ENCODE assay signal across 8 mouse cellular contexts in genomic region chr10:116771215-116771935, GRCm38 (mm10).
DNase-seq lines count a peak whose midpoint lies in the region; ATAC-seq and TF ChIP-seq lines count a peak whose summit lies in the region.

No protein-coding gene starts in this region.

- H3K4me3 ChIP-seq in forebrain, postnatal 0 days (ENCODE audit: low read depth, low read length), result no peak overlapping the region
- H3K4me3 ChIP-seq in forebrain, embryonic 12.5 days (replicated peaks), result no peak overlapping the region
- H3K4me3 ChIP-seq in lung, embryonic 16.5 days (ENCODE audit: low read length), result no peak overlapping the region
- no peak overlapping the region for H3K4me3 ChIP-seq in layer of hippocampus, adult 2 months

- TF ChIP-seq CTCF in forebrain, postnatal 0 days (IDR thresholded peaks at IDR 0.05; ENCODE audit: low read depth), result no peak
- no peak for TF ChIP-seq CTCF in layer of hippocampus, adult 2 months (conservative IDR thresholded peaks at IDR 0.05)

- H3K4me2 ChIP-seq in forebrain, postnatal 0 days (ENCODE audit: low read depth), result no peak overlapping the region
- H3K4me2 ChIP-seq in forebrain, embryonic 12.5 days, result no peak overlapping the region
- H3K4me2 ChIP-seq in lung, embryonic 16.5 days (ENCODE audit: low read depth, low read length), result peak overlapping the region; percentile 31

- no peaks in the 10 kb centered on the region for H3K9me3 ChIP-seq in forebrain, postnatal 0 days (ENCODE audit: low read length)
- no peaks in the 10 kb centered on the region for H3K9me3 ChIP-seq in forebrain, embryonic 12.5 days
- 0 out of 2 replicates have a peak, but pooled peaks cover 2% of the 10 kb centered on the region for H3K9me3 ChIP-seq in lung, embryonic 16.5 days (ENCODE audit: control insufficient read depth, low read length)

- no peak overlapping the region for H3K27ac ChIP-seq in forebrain, postnatal 0 days (ENCODE audit: low read depth, low read length)
- no peak overlapping the region for H3K27ac ChIP-seq in forebrain, embryonic 12.5 days
- H3K27ac ChIP-seq in lung, embryonic 16.5 days (ENCODE audit: low read length), result no peak overlapping the region
- no peak overlapping the region for H3K27ac ChIP-seq in layer of hippocampus, adult 2 months

- H3K4me1 ChIP-seq in forebrain, postnatal 0 days (ENCODE audit: insufficient read depth), result no peaks in the 10 kb centered on the region
- peaks cover 12% of the 10 kb centered on the region; the same call in 1 of the 2 replicates for H3K4me1 ChIP-seq in forebrain, embryonic 12.5 days
- peaks cover 6% of the 10 kb centered on the region; the same call in 1 of the 2 replicates for H3K4me1 ChIP-seq in lung, embryonic 16.5 days (replicated peaks; ENCODE audit: control insufficient read depth, insufficient read depth, low read length)

- DNase-seq in forebrain, postnatal 0 days, result peak; percentile 49
- DNase-seq in adrenal gland, postnatal 10 days, result peak; percentile 62
- DNase-seq in heart, postnatal 14 days, result peak; percentile 65 to 74
- no peak for DNase-seq in layer of hippocampus, postnatal 10 days (ENCODE audit: low spot score in 2 of 2)
- no peak for DNase-seq in left cerebral cortex, adult 18-20 months (ENCODE audit: low spot score in 2 of 2)
- no peak for DNase-seq in layer of hippocampus, adult 2 months (ENCODE audit: low spot score in 2 of 2)

- H3K36me3 ChIP-seq in forebrain, postnatal 0 days (ENCODE audit: insufficient read depth), result no peaks in the 10 kb centered on the region
- no peaks in the 10 kb centered on the region for H3K36me3 ChIP-seq in forebrain, embryonic 12.5 days (replicated peaks)
- H3K36me3 ChIP-seq in lung, embryonic 16.5 days (ENCODE audit: control insufficient read depth, insufficient read depth, low read length), result no peaks in the 10 kb centered on the region

- 69% methylated on average over 21 of the region's 21 CpGs for WGBS in forebrain, postnatal 0 days
- WGBS in forebrain, embryonic 12.5 days, result 91% methylated on average over 21 of the region's 21 CpGs
- WGBS in lung, embryonic 16.5 days, result 51% methylated on average over 21 of the region's 21 CpGs

- no peak for ATAC-seq in forebrain, postnatal 0 days
- ATAC-seq in forebrain, embryonic 12.5 days (ENCODE audit: low FRiP score), result no peak
- peak; percentile 73 for ATAC-seq in lung, embryonic 16.5 days (ENCODE audit: low read depth)

- no peaks in the 10 kb centered on the region; the same call in 1 of the 2 replicates for H3K27me3 ChIP-seq in forebrain, postnatal 0 days (ENCODE audit: insufficient read depth, low read length)
- no peaks in the 10 kb centered on the region for H3K27me3 ChIP-seq in forebrain, embryonic 12.5 days
- H3K27me3 ChIP-seq in lung, embryonic 16.5 days (ENCODE audit: control insufficient read depth, insufficient read depth, low read depth, low read length), result no peaks in the 10 kb centered on the region

- intact Hi-C loops in heart, postnatal 14 days (cut with DNase I), result no loop called here

- no peak overlapping the region for H3K9ac ChIP-seq in forebrain, postnatal 0 days
- H3K9ac ChIP-seq in forebrain, embryonic 12.5 days, result no peak overlapping the region
- H3K9ac ChIP-seq in lung, embryonic 16.5 days (ENCODE audit: low read length), result no peak overlapping the region

Comparison
In these comparisons a context has a peak if more than half of its experiments do, and no peak if none do; other contexts are left out.
1. DNase-seq: peak in forebrain, postnatal 0 days (single experiment), adrenal gland, postnatal 10 days (single experiment) and heart, postnatal 14 days (2 of 2); none in layer of hippocampus, postnatal 10 days (0 of 2), left cerebral cortex, adult 18-20 months (0 of 2) and layer of hippocampus, adult 2 months (0 of 2).